Mouse (Mus musculus) ES-Bruce4 (cell line): Measurements from ENCODE around the gene Cnep1r1.

Experiments used
- CTCF ChIP-seq: IDR thresholded peaks from one replicate; pipeline ENCODE4 v1.8.1; 2011; ENCODE audit warnings: low read depth, low read length
- POLR2A ChIP-seq: IDR thresholded peaks from one replicate; pipeline ENCODE4 v1.8.1; 2011; ENCODE audit warnings: low read length; ENCODE audit not compliant: insufficient read depth

DNA sequence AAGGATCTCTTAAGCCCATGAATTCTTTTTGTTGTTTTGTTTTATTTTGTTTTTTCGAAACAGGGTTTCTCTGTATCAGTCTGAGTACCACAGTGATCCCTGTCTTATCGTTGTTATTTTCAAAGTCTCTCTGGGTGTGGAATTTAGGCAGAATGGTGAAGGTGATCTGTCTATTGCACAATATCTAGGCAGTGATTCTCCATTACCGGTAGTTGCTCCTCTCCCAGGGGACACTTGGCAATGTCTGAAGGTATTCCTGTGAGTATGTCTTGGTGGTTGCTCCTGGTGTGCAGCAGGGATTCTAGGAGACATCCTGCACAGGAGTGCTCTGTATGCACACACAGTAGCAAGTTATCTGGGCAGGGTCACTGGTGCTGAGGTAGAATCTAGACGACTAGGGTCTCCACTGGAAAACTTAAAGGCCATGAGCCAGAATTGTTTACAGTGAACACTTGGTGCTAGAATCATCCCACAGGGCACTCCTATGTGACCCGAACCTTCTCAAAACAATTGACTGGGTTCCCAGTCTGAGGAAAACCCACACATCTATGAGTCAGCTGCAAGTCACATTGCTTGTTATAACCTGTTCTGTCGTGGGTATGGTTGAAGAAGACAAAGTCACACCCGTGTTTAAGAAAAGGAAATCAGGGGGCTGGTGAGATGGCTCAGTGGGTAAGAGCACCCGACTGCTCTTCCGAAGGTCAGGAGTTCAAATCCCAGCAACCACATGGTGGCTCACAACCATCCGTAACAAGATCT lies 41.8 kb downstream of the Cnep1r1 start:
- TF ChIP-seq CTCF: no peak
- no peak for TF ChIP-seq POLR2A
